Mouse (Mus musculus): ENCODE measurements around the gene Gm19935.

Gm19935 gene

DNA sequence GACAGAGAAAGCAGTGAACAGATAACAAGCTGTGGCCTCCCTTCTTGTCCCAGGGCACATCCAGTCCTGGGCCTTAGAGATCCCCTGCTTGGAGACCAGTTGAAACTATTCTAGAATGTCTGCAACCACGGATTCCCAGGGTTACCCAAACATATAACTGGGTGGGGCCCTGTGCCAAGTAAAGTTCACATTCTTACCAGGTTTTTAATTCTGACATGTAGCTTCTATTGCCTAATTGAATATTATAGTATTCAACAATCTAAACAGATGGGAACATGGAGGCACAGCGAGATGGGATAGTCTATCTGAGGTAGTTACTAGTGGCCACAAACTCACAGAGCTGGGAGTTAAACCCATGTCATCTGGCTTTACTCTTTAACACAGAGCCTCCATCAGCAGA, at the start of gene Gm19935:
TSS of gene Gm19935 (minus strand) at position 101 of the 400 bp plus-strand sequence.
- DNase-seq = no peak

DNA sequence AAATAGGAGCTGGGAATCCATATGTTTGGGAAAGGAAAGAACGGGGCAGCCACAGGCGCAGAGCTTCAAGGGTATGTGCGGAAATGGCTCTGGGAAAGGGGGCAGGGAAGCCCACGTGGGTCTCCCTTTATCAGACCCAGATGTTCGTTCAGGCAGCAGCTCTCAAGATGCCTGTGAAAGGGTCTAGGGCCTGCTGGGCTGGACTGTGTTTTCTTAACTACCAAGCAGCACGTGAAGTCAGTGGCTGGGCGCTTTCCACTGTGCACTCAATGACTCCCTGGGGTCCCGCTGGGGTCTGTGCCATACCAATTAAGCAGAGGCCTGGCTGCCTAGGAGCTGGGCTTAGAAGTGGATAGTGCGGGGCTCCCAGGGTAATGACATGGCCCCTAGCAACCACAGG, 44.8 kb upstream of the Gm19935 start:
- DNase-seq = no peak

DNA sequence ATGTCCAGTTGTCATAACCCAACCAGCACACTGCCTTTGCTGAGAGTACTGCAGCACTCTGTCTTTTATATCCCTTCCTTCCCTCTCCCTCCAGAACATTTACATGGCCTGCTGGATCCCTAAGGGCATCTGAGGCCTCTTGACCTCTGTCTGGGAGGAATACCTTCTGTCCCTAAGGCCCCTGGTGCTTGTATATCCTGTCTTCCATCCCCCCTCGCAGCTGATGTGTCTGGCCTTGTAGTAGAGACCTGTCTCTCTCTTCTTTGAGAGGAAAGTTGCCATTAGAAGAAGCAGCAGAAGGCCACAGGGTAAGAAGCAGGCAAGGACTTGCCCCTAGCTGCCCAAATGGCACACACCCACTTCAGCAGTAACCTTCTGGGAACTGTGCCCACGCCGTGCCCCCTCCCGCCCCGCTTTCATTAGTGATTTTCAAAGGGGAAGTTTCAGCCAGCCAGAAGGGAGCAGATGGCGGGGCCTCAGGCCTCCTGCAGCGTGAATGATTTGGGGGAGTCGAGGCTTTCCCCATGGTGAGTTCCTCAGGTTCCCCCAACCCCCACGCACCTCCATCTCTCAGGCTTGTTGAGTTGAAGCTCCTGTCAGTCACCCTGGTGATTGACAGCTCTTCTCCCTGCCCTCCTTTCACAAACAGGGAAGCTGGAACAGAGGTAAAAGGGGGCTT, 44.2 kb upstream of the Gm19935 start:
- peak; percentile 75 for DNase-seq

DNA sequence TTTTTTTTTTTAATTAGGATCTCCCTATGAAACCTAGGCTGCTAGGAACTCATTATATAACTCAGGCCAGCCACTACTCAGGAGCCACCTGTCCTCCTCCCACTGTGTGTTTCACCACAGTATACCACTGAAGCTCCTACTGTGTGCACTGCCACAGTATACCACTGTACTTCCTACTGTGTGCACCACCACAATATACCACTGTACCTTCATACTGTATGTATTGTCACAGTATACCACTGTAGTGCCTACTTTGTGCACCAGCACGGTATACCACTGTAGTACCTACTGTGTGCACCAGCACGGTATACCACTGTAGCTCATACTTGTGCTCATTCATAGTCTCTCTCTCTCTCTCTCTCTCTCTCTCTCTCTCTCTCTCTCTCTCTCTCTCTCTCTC, 40.9 kb upstream of the Gm19935 start:
- DNase-seq = no peak

DNA sequence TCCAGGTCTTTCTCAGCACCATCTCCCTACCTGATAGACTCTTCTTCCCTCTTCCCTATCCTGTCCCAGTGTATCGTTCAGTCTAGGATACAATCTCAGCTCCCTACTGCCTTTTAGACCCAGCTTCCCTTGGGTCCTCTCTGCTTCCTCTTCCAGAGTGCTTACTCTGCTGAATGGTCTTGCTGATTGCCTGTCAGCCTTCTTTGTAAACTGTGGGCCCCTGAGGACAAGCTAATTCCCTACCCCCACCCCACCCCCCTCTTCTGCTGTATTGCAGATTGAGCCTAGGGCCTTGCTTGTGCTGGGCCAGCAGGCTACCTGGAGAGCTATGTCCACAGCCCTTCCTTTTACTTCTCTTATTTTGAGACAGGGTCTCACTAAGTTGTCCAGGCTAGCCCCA, 39.8 kb upstream of the Gm19935 start:
- no peak for DNase-seq

DNA sequence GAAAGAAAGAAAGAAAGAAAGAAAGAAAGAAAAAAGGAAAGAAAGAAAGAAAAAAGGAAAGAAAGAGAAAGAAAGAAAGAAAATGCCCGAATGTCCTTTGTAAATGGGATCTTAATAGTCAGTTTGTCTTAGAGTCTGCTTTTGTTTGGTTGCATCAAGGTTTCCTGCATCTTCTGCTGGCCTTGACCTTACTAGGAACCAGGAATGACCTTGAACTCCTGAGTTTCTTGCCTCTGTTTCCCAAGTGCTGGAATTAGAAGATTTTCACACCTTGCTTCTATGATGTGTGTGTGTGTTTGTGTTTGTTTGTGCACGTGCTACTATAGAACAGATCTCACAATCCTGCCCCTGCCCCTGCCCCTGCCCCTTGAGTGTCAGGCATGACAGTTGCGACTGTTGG, 39.0 kb upstream of the Gm19935 start:
- no peak for DNase-seq

DNA sequence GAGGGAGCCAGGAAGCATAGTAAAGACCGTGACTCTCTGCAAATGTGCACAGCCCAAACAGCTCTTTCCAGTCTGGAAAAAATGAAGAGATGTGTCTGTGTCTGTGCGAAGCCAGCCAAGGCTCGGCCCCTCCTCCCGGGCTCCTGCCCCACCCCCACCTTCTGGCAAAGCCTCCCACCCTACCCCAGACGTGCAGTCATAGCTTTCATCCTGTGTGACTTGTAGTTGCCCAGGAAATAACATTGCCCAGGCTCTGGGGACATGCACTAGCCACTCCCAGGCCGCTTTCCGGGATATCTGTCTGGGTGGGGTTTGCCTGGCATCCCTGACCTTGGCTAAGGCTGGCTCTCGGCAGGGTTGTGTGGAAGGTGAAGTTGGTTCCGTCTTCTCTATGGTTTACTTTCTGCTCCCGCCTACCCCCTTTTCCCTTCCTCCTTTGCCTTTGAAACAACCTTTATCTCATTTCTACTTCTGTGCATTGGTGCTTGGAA, 37.5 kb upstream of the Gm19935 start:
- no peak for DNase-seq

DNA sequence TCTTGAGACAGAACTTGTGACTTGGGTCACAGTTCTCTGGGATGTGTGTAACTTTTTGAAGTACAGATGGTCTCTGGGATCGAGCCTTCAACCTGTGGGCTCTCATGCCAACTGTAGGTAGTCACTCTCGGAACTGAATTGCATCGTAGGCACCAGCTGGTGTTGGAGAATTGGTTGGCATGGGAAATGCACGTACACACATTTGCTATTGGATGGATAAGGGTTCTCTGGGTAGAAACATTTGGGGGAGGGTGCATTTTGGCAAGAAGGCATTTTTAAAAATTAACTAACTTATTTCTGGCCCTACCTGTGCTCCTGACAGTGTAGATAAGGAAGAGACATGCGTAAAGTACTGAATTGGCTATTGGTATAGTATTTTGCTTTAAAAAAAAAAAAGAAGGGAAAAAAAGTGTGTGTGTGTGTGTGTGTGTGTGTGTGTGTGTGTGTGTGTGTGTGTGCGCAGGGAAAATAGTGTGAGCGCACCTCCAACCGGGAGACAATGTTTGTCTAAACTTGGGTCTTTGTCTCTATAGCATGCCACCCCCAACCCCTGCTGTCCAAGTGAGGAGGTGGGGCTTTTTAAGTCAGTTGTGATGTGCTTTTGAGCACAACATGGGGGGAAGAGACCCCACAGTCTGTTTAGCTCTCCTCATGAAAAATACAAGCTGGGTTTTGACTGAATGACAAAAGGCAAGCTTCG, 36.9 kb upstream of the Gm19935 start:
- DNase-seq = no peak

DNA sequence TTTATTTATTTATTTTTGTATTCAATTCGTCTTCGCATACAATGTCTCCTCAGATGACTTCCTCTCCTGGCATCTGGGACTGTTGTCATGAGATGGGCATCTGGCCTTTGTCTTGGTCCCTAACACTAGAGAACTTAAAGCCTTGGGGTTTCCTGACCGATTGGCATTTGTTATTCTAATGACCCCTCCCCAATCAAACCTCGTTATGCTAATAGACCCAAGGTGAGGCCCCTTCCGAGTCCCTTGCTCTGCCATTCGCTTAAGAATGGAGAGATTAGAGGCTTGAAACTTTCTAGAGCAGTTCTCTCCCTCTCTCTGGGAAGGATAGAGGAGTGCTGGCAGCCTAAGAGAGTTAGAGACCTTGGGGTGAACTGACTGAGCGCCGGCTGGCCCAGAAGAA, 34.4 kb upstream of the Gm19935 start:
- no peak for DNase-seq

DNA sequence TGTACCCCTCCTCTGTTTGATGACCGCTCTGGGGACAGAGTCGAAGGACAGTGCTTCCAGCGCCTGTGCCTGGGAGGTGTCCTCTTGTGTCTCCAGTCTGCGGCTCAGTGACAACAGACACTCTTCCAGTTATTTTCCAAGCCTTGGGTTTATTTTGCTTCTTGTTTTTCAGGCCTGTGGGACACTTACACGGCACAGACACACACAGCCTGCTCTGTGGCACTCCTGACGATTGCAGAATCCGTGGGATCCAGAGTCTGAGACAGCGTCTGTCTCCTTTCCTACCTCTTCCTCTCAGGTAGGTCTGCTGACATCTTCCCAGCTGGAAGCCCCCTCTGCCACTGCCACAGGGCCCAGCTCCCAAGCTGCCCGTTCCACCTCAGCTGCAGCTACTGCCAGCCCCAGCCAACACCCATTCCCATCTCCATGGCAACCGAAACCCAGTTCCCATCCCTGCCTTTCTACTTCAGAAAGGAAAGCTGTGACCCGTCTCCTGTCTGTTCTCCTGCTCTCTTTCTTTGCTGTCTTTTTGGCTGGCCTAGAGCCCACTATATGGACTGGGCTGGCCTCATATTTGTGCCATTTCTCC, 32.4 kb upstream of the Gm19935 start:
- DNase-seq = no peak

DNA sequence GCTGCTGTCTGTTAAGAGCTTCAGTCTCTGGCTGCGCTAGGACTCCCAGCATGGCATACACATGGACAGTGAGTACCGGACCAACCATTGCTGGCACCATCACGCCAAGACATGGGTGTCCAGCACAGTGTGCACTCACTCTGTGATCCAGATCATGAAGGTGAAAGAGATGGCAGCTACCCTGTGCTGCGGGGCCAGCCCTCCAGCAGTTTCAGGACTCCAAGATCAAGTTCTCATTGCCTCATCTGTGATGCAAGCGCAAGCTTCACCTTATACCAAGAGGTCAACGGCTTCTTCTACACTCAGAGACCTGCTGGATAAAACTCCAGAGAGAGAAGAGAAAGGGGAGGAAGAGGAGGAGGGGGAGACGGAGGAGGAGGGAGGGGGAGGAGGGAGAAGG, 30.8 kb upstream of the Gm19935 start:
- no peak for DNase-seq

DNA sequence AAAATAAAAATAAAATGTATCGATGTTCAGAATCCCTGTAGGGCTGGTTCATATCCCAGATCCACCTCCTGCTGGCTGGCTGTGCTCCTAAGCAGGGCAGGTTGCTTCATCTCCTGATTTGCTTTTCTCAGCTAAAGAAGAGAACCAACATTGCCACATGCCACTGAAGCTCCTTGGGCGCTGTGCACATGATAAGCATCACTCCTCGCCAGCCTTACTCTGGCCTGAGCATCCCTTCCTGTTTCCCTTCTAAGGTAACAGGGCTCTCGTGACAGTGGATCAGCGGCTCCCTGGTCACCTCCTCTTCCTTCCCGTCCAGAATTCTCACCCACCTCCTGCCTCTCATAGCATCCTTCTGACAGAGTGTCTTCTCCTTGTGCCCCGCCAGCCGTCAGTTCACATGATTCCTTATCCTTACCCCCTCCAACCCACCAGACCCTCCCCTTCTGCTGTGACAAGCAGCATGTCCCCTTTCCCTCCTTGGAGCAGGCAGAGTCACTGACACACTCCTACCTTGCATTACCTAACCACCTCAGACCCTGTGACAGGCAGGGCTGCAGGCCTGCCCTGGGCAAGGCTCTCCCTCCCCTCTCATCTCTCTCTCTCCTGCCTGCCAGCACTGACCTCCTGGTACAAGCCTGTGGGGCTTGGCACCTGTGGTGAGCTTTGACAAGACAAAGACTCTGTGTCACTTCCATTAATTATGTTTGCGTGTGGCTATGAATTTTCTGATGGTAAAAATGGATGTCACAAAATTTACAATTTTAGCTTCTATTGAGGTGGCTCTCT, 27.2 kb upstream of the Gm19935 start:
- DNase-seq = peak; percentile 54

DNA sequence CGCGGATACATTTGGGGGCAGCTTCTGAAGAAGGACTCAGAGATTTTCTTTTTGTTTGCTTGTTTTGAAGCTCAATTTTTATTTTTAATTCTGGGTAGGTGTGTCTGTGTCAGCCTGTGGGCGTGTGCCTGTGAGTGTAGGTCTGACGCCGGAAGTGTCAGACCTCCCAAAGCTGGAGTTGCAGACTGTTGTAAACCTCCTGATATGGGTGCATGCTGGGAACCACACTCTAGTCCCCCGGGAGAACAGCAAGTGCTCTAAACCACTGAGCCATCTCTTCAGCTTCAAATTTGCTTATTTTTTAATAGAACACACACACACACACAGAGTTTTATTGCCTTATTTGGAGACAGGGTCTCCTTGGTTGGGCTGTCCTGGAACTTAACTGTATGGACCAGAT, 25.9 kb upstream of the Gm19935 start:
- no peak for DNase-seq

DNA sequence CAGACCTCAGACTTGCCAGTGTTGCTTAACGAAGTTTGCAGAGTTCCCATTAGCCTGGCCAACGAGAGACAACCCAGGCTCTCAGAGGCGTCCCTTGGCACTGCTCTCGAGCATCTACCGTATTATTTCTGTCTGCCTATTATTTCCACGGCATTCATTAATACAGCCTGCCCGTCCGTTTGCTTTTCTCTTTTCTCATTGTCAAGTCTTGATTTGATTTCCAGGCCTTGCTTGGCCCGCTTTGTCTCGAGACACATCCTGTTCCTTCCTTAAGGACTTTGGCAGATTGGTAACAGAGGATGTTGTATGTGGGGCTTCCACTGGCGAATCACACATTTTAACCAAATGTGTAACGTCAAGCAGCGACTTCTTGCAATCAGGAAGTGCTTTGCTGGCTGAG, 24.1 kb upstream of the Gm19935 start:
- no peak for DNase-seq

DNA sequence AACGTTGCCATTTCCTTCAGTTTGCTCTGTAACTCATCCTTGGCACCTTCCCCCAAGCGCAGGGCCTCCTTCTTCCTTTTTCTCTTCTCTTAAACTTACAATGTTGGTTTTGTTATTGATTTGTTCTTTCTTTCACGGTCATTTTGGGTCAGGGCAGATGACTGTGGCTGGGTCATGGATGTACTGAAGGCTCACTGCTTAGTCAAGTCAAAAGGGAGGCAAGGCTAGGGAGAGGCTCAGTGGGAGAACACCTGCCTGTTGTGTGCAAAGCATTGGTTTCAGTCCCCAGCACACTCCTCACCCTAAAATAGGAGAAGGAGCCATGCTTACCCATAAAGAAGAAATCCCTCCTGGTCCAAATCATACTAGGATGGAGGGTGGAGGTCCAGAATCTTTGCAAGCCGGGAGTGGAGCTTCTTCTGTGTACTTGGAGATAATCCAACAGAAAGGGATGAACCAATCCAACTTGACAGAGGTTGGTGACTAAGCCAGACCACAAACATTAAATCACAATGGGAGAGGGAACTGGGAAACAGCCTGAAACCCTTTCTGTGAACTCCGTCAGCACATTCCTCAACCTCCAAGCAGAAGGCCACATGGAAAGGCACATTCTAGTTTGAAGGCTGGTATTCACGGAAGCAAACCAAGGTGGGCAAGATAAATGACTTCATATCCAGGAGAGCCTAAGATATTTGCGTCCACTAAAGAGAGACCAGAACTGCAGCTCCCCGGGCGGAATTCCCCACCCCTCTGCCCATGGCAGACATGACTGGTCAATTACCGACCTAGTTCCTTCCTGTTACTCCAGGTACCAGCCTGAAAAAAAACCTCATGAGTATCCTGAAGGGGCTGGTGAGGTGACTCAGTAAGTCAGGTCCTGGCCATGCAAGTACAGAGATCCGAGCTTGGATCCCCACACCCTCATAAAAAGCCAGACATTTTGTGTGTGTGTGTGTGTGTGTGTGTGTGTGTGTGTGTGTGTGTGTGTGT, 22.8 kb upstream of the Gm19935 start:
- no peak for DNase-seq

DNA sequence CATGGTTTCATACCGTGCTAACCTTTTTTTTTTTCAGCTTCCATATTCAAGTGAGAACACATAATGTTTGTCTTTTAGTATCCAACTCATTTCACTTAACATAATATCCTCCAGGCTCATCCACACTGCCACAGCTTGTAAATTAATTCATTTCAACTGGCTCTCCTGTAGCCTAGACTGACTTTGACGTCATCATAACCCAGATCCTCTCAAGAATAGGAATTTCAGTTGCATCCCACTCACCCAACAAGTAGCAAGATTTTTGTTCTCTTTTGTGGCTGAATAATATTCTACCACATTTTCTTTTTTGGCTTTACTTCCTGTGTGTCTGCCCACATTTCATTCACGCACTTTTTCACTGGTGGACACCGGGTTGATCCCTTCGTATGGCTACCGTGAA, 20.2 kb upstream of the Gm19935 start:
- no peak for DNase-seq

DNA sequence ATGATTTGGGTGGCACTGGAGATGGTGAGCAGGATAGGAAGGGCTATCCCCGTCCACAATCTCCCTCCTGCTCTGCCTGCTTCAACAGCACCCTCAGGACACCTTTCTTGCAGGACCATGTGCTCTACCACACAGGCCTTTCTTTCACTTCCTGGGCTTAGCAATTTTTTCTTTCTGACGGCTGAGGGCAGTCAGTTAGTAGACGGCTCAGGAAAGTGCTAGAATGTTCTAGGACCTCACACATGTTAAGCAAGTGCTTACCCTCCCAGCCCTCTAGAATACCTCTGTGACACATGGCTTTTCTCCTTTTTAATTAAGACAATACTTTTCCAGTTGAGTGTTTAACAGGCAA, 17.1 kb upstream of the Gm19935 start:
- DNase-seq = no peak

DNA sequence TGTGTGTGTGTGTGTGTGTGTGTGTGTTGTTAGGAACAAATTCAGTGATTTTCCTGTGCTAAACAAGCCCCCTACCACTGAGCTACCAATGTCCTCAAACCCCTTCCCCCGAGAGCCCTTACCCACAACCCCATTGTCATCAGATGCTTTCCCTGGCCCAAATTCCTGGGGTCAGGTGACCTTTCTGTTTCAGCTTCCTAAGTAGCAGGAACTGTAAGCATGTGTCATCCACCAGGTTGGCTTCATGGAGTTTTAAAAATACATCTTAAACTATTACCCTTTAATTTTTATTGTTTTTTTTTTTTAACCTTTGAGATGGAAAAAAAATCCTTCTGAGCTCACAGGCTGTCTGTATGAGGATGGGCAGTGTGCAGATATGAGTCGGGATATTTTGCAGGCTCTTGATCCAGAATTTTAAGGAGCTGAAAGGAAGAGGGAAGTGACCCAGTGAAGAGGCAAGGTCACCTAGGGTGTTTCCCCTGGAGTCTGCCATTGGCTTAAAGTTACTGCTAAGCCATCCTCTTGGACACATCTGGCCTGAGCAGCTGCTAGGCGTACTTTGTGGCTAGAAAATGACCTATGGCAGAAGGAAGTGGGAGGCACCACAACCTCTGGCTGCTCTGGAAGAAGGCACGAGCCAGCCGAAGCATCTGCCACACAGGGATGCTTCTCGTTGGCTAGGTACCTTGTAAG, 16.6 kb upstream of the Gm19935 start:
- no peak for DNase-seq

DNA sequence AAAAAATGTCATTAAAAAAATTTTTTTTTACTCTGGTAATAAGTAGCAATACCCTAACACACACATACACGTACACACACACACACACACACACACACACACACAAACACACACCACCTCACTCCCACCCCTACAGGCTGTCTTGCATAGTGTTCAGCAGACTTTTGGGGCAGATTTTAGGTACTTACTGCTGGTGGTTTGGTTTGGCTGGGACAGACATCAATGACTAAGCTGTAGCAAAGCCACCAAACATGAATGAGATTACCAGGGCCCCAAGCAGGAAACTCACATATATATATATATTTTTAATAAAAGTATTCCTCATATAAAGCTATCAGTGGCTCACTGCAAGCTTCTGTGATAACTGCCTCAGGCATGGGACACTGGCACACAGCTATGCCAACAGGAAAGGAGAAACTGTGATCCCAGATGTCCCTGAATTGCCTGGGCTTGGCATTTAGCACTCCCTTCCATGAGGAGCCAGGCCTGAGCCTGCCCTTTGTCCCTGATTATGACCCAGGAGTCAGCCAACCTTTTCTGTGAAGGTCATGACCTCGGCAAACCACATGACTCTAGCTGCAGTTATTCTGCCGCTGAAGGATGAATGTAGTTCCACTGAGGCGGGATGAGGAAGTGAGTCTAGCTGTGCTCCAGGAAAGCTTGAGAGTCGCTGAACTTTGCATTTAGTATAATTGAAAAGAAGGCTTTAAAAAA, 15.5 kb upstream of the Gm19935 start:
- peak; percentile 45 for DNase-seq

DNA sequence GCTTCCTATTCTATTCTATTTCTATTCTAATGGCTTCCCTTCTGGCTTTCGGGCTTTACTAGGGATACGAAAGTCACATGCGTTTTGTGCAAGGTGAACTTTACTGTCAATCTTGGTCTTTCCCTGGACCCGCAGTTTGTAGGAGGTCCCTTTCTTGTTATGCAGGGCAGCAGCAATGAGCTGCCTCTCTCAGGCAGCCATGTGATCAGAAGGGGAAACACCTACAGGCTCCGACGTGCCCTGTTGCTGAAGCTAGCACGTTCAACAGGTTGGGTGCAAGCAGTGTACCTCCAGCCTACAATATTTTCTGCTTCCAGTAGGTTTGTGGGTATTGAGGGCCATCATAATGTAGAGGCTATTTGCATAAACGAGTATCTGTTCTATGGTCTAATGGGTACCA, 13.8 kb upstream of the Gm19935 start:
- no peak for DNase-seq

DNA sequence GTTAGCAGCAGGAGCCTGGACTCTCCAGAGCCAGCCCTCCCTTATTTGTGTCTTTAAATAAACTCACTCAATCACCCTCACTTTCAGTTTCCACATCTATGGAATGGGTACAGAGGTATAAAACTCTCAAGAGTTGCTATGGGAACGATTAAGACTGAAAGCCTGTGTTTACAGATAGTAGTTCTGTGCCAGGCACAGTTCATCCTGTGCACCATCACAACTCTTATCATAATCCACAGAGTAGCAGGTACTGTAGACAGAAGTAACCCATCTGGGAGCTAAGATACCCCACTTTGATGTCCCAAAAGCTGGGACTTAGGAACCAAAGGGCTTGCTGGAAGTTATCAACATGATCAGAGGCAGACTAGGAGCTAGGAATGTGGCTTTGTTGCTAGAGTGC, 12.6 kb upstream of the Gm19935 start:
- DNase-seq = peak; percentile 49

Measured in cerebellum, adult 9-10 months (tissue).